Mouse (Mus musculus): ENCODE data around the gene Cyp2d26. TPM values are rescaled to one million over a fixed set of nuclear protein-coding genes. Genes with fewer than 3 reads are reported as not detected.
A peak's percentile ranks its signal among the peaks of the same experiment; 100 is the strongest.
"Not testable (repeated sequence)": the region's sequence is repeated elsewhere in the genome, so short reads cannot be mapped to it uniquely, and the experiment has no call there.

Cyp2d26 gene
- polyA plus RNA-seq, 1 experiment from 2014 or later, result 0.09 TPM

DNA sequence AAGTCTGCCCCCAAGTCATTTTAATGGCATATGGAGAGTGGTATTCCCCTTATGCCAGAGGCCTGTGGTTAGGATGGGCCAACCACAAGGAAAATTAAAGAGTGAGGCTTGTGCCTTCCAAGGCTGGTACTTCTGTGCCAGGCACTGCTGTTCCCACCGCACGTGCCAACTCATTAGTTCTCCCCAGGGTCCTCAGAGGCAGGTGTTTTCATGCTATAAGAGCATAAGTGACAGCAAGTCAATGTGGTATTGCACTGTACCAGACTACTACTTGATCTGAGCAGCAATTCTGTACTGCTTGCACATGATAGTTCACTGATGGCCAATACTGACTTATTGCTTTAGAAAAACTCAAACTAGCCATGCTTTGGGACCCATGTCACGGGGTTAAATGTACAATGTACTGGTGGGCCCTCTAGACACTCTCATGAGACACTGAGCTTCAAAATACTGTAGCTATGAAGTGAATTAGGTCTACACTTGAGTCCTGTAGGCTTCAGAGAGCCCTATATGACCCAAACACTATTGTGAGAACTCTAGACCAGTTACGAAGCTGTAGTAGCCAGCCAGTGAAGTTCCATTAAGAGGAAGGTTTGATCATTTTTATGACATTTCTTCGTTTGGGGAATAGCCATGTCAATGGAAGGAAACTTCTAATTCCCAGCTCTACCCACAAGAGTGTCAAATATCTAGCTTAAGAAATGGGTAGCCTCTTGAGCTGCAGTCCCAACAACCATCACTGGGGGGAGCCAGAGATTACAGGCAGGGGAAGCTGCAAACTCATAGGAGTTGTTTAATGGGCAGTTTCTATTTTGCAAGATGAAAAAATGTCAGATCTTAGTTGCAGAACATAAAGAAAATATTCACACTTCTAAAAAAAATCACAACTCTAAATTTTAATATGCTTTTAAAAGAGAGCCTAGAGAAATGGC lies 10.9 kb upstream of the Cyp2d26 start:
- peak; percentile 60 for ATAC-seq
- WGBS, result 74% methylated on average over 5 of the region's 5 CpGs
- Histone ChIP-seq H3K9ac (no peak overlapping the region), H3K36me3 (ENCODE audit: poor library complexity, severe bottlenecking) (peaks cover 5% of the 10 kb centered on the region; the same call in 1 of the 2 replicates), H3K4me1 (peaks cover 6% of the 10 kb centered on the region), H3K27ac (no peak overlapping the region), H3K9me3 (replicated peaks) (no peaks in the 10 kb centered on the region), H3K27me3 (no peaks in the 10 kb centered on the region), H3K4me3 (no peak overlapping the region), H3K4me2 (no peak overlapping the region)

GRCm38 (mm10) chr15:82795936-82796440 lies 1.9 kb upstream of the Cyp2d26 start:
- ATAC-seq, result no peak
- H3K4me1 ChIP-seq, result no peaks in the 10 kb centered on the region
- no peak overlapping the region for H3K4me2 ChIP-seq
- H3K36me3 ChIP-seq (ENCODE audit: poor library complexity, severe bottlenecking), result no peaks in the 10 kb centered on the region
- H3K27me3 ChIP-seq, result no peaks in the 10 kb centered on the region
- no peak overlapping the region for H3K27ac ChIP-seq
- no peak overlapping the region for H3K9ac ChIP-seq
- 86% methylated on average over 3 of the region's 3 CpGs for WGBS
- no peaks in the 10 kb centered on the region for H3K9me3 ChIP-seq (replicated peaks)
- H3K4me3 ChIP-seq, result no peak overlapping the region

- H3K9ac ChIP-seq, result no peak overlapping the region
- H3K4me1 ChIP-seq, result no peaks in the 10 kb centered on the region
- H3K27ac ChIP-seq, result no peak overlapping the region
- no peak overlapping the region for H3K4me3 ChIP-seq
- H3K36me3 ChIP-seq (ENCODE audit: poor library complexity, severe bottlenecking), result no peaks in the 10 kb centered on the region
- 81% methylated on average over 6 of the region's 6 CpGs for WGBS
- no peak for ATAC-seq
- no peak overlapping the region for H3K4me2 ChIP-seq
- no peaks in the 10 kb centered on the region for H3K9me3 ChIP-seq (replicated peaks)
- no peaks in the 10 kb centered on the region for H3K27me3 ChIP-seq
Measured at GRCm38 (mm10) chr15:82793868-82794267, 226 bp downstream of the Cyp2d26 start.

GRCm38 (mm10) chr15:82793454-82793853 lies 640 bp downstream of the Cyp2d26 start:
- ATAC-seq, result no peak
- no peak overlapping the region for H3K4me2 ChIP-seq
- no peaks in the 10 kb centered on the region for H3K9me3 ChIP-seq (replicated peaks)
- H3K4me1 ChIP-seq, result no peaks in the 10 kb centered on the region
- H3K27ac ChIP-seq, result no peak overlapping the region
- WGBS, result 100% methylated on average over 1 of the region's 1 CpGs
- H3K4me3 ChIP-seq, result no peak overlapping the region
- H3K36me3 ChIP-seq (ENCODE audit: poor library complexity, severe bottlenecking), result no peaks in the 10 kb centered on the region
- H3K9ac ChIP-seq, result no peak overlapping the region
- H3K27me3 ChIP-seq, result no peaks in the 10 kb centered on the region

GRCm38 (mm10) chr15:82792566-82792965 lies 1.5 kb downstream of the Cyp2d26 start:
- H3K4me3 ChIP-seq, result no peak overlapping the region
- no peak overlapping the region for H3K27ac ChIP-seq
- H3K9ac ChIP-seq, result no peak overlapping the region
- 90% methylated on average over 11 of the region's 11 CpGs for WGBS
- H3K27me3 ChIP-seq, result no peaks in the 10 kb centered on the region
- no peaks in the 10 kb centered on the region for H3K9me3 ChIP-seq (replicated peaks)
- ATAC-seq, result no peak
- no peak overlapping the region for H3K4me2 ChIP-seq
- H3K36me3 ChIP-seq (ENCODE audit: poor library complexity, severe bottlenecking), result no peaks in the 10 kb centered on the region
- H3K4me1 ChIP-seq, result no peaks in the 10 kb centered on the region

DNA sequence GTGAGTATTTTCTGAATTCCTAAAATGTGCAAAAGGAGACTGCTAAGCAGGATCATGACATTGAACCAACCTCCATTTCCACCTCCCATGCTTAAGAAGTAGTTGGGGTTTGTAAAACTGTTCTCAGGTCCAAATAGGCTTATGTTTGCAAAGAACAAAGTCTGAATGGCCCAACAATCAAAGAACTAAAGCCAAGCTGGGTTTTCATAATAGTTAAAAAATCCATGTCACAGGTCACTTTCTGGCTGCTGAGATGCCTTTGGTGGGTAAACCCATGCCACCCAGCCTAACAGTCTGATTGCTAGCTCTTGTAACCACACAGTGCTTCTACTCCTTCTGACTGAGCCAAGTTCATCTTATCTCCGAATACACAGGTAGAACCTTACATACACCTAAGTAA lies 9.5 kb downstream of the Cyp2d26 start:
- H3K4me3 ChIP-seq, result no peak overlapping the region
- H3K9me3 ChIP-seq (replicated peaks), result no peaks in the 10 kb centered on the region
- H3K4me1 ChIP-seq, result no peaks in the 10 kb centered on the region
- no peak overlapping the region for H3K4me2 ChIP-seq
- H3K9ac ChIP-seq, result no peak overlapping the region
- WGBS, result 89% methylated on average over 1 of the region's 1 CpGs
- H3K27ac ChIP-seq, result no peak overlapping the region
- H3K36me3 ChIP-seq (ENCODE audit: poor library complexity, severe bottlenecking), result no peaks in the 10 kb centered on the region
- no peaks in the 10 kb centered on the region for H3K27me3 ChIP-seq
- no peak for ATAC-seq

DNA sequence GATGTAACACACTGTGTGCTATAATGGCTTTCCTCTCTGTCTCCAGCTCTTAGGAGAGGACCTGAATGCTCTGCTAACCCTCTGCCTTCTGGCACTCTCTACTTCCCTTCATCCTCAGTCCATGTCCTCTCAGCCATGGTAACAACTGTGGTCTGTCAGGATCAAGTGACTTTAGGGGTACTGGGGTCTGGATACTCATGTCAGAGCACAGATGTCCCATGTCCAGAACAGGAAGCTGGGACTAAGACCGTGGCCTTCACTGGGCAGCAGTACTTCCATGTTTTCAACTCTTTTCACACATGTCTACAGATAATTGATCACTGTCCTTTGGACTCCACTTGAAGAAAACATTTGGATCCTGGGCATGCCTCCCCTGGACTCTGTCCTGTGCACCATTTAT lies 10.3 kb downstream of the Cyp2d26 start:
- no peaks in the 10 kb centered on the region for H3K4me1 ChIP-seq
- no peak for ATAC-seq
- no peak overlapping the region for H3K9ac ChIP-seq
- no peaks in the 10 kb centered on the region for H3K36me3 ChIP-seq (ENCODE audit: poor library complexity, severe bottlenecking)
- no peak overlapping the region for H3K27ac ChIP-seq
- no peak overlapping the region for H3K4me3 ChIP-seq
- H3K9me3 ChIP-seq (replicated peaks), result no peaks in the 10 kb centered on the region
- WGBS, result 91% methylated on average over 1 of the region's 1 CpGs
- H3K27me3 ChIP-seq, result no peaks in the 10 kb centered on the region
- no peak overlapping the region for H3K4me2 ChIP-seq

DNA sequence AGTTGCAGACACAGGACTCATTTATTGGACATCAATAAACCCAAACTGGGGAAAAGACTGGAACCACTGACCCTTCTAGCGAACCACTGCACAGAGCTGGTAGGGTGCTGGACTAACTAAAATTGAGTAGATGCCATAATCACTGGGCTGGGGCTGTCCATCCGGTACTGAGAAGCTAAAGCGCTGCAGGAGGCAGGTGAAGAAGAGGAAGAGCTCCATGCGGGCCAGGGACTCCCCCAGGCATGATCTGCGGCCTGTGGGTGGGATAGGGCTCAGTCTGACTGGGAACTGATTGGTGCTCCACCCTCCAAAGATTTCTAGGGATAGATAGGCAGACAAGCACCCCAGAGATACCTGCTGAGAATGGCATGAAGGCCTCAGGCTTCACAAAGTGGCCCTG lies 16.2 kb downstream of the Cyp2d26 start:
- not testable (repeated sequence) for H3K9ac ChIP-seq; H3K4me2 ChIP-seq; ATAC-seq; H3K4me1 ChIP-seq; H3K36me3 ChIP-seq (ENCODE audit: poor library complexity, severe bottlenecking); H3K27ac ChIP-seq; H3K4me3 ChIP-seq; H3K27me3 ChIP-seq; H3K9me3 ChIP-seq (replicated peaks)
- 88% methylated on average over 5 of the region's 5 CpGs for WGBS

GRCm38 (mm10) chr15:82765943-82766342 lies 28.2 kb downstream of the Cyp2d26 start:
- Histone ChIP-seq H3K4me3 (no peak overlapping the region), H3K9ac (no peak overlapping the region), H3K27ac (no peak overlapping the region), H3K36me3 (ENCODE audit: poor library complexity, severe bottlenecking) (no peaks in the 10 kb centered on the region), H3K4me1 (no peaks in the 10 kb centered on the region), H3K27me3 (no peaks in the 10 kb centered on the region), H3K4me2 (no peak overlapping the region), H3K9me3 (replicated peaks) (no peaks in the 10 kb centered on the region)
- 94% methylated on average over 2 of the region's 2 CpGs for WGBS
- ATAC-seq, result no peak

GRCm38 (mm10) chr15:82764881-82765280 lies 29.2 kb downstream of the Cyp2d26 start:
- no peaks in the 10 kb centered on the region for H3K27me3 ChIP-seq
- no peak overlapping the region for H3K9ac ChIP-seq
- no peak for ATAC-seq
- H3K4me2 ChIP-seq, result no peak overlapping the region
- no peaks in the 10 kb centered on the region for H3K4me1 ChIP-seq
- H3K9me3 ChIP-seq (replicated peaks), result no peaks in the 10 kb centered on the region
- H3K27ac ChIP-seq, result no peak overlapping the region
- 81% methylated on average over 6 of the region's 6 CpGs for WGBS
- H3K36me3 ChIP-seq (ENCODE audit: poor library complexity, severe bottlenecking), result no peaks in the 10 kb centered on the region
- H3K4me3 ChIP-seq, result no peak overlapping the region

- no peak for ATAC-seq
- H3K9me3 ChIP-seq (replicated peaks), result no peaks in the 10 kb centered on the region
- H3K4me2 ChIP-seq, result no peak within 1 kb of the TSS
- H3K9ac ChIP-seq, result no peak within 1 kb of the TSS
- 93% methylated on average over 9 of the region's 9 CpGs for WGBS
- no peaks in the 10 kb centered on the region for H3K27me3 ChIP-seq
- H3K27ac ChIP-seq, result no peak within 1 kb of the TSS
- H3K4me3 ChIP-seq, result no peak within 1 kb of the TSS
- no peaks in the 10 kb centered on the region for H3K36me3 ChIP-seq (ENCODE audit: poor library complexity, severe bottlenecking)
- H3K4me1 ChIP-seq, result no peaks in the 10 kb centered on the region
Measured at GRCm38 (mm10) chr15:82763631-82764420, 30.3 kb downstream of the Cyp2d26 start, which contains the start of gene Cyp2d40. Cyp2d40 (minus strand) TSS chr15:82764183.

GRCm38 (mm10) chr15:82748141-82748540 lies 46.0 kb downstream of the Cyp2d26 start:
- Histone ChIP-seq H3K27me3 (no peaks in the 10 kb centered on the region), H3K27ac (no peak overlapping the region), H3K36me3 (ENCODE audit: poor library complexity, severe bottlenecking) (no peaks in the 10 kb centered on the region), H3K4me1 (no peaks in the 10 kb centered on the region), H3K4me3 (no peak overlapping the region), H3K4me2 (no peak overlapping the region), H3K9ac (no peak overlapping the region), H3K9me3 (replicated peaks) (peaks cover 3% of the 10 kb centered on the region; the same call in 1 of the 2 replicates)
- 70% methylated on average over 1 of the region's 1 CpGs for WGBS
- no peak for ATAC-seq

Data from forebrain, embryonic 13.5 days (tissue).